Mouse (Mus musculus) lung, adult 2 months (tissue): ENCODE data around the gene Magoh. TPM values are rescaled to one million over a fixed set of nuclear protein-coding genes. Genes with fewer than 3 reads are reported as not detected.

Experiments used
- DNase-seq: peaks from one replicate; pipeline ENCODE4 v3.0.0; 2022
- H3K4me1 ChIP-seq: fragments of 200-500 bp; 2 replicates; pipeline ENCODE4 v1.6.1; 2011; ENCODE audit warnings: low read length; ENCODE audit not compliant: control insufficient read depth, insufficient read depth
- H3K4me3 ChIP-seq: fragments of 200-500 bp; replicated peaks from 2 replicates; pipeline ENCODE3; 2011; ENCODE audit warnings: low read depth, mild to moderate bottlenecking, control low read depth, low read length; ENCODE audit errors: extremely low read depth
- CTCF ChIP-seq: fragments of 200-500 bp; IDR thresholded peaks from 2 replicates; pipeline ENCODE4 v1.5.1; 2011; ENCODE audit warnings: mild to moderate bottlenecking, low read length, control low read depth; ENCODE audit not compliant: insufficient read depth
- POLR2A ChIP-seq: fragments of 200-500 bp; IDR thresholded peaks from 2 replicates; pipeline ENCODE4 v1.6.1; 2011; ENCODE audit warnings: low read depth, mild to moderate bottlenecking, control low read depth, low read length, borderline replicate concordance; ENCODE audit errors: extremely low read depth
- WGBS: fragments of 180-500 bp; shearing (Covaris S2); methylation state at CpG from one replicate; pipeline ENCODE4 v1.1.7; 2018; 5-methylcytosine and 5-hydroxymethylcytosine counted together
- polyA plus RNA-seq: library from polyadenylated mRNA; depleted of rRNA; stranded (reverse); fragments of >200 nt; gene quantifications from 2 replicates; pipeline ENCODE4 v1.2.3, GENCODE M21; 2012

Gene Magoh
- polyA plus RNA-seq, 1 experiment, result 39.3 TPM

DNA sequence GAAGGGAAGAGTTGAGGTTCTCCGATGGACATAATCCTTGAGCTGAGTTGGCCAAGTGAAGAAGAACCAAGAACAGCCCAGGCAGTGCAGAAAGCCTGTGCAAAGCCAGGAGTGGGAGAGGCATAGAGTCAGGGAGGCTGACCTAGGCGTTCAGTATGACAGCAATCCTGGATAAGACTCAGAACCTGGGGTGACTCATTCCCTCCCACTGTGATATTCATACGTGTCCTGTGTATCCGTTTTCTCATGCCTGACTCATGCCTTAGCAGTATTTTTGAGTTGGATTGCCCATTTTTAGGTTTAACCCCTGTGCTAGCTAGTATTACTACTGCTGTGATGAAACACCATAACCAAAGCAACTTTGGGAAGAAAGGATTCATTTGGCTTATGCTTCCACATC is 14.7 kb upstream of the Magoh start:
- Histone ChIP-seq H3K4me1 (no peaks in the 10 kb centered on the region), H3K4me3 (no peak overlapping the region)
- TF ChIP-seq CTCF, result no peak
- no peak for TF ChIP-seq POLR2A
- DNase-seq, result no peak
- 75% methylated on average over 4 of the region's 4 CpGs for WGBS

- peaks cover 6% of the 10 kb centered on the region for H3K4me1 ChIP-seq
- H3K4me3 ChIP-seq, result no peak overlapping the region
- no peak for DNase-seq
- 95% methylated on average over 1 of the region's 1 CpGs for WGBS
- TF ChIP-seq POLR2A (no peak), CTCF (no peak)
Observed at GRCm38 (mm10) chr4:107881631-107882030, 2.1 kb downstream of the Magoh start.

- WGBS, result 81% methylated on average over 7 of the region's 7 CpGs
- Histone ChIP-seq H3K4me1 (peaks cover 3% of the 10 kb centered on the region), H3K4me3 (no peak overlapping the region)
- DNase-seq, result no peak
- TF ChIP-seq POLR2A (no peak), CTCF (no peak)
Observed at GRCm38 (mm10) chr4:107886371-107886770, 6.8 kb downstream of the Magoh start.

- DNase-seq, result no peak
- under 1% methylated on average over 12 of the region's 12 CpGs for WGBS
- H3K4me3 ChIP-seq, result peak overlapping the region; percentile 85
- TF ChIP-seq CTCF, result no peak
- TF ChIP-seq POLR2A, result no peak
- peaks cover 3% of the 10 kb centered on the region for H3K4me1 ChIP-seq
Observed at GRCm38 (mm10) chr4:107889385-107889730, 9.8 kb downstream of the Magoh start.

- DNase-seq, result peak; percentile 90
- TF ChIP-seq POLR2A (peak; percentile 83), CTCF (no peak)
- peaks cover 3% of the 10 kb centered on the region for H3K4me1 ChIP-seq
- peak within 1 kb of the TSS; percentile 85 for H3K4me3 ChIP-seq
- WGBS, result under 1% methylated on average over 48 of the region's 48 CpGs
Observed at GRCm38 (mm10) chr4:107889731-107890432, 10.3 kb downstream of the Magoh start, which contains the start of gene 0610037L13Rik. TSS of gene 0610037L13Rik (plus strand) at chr4:107889813.

DNA sequence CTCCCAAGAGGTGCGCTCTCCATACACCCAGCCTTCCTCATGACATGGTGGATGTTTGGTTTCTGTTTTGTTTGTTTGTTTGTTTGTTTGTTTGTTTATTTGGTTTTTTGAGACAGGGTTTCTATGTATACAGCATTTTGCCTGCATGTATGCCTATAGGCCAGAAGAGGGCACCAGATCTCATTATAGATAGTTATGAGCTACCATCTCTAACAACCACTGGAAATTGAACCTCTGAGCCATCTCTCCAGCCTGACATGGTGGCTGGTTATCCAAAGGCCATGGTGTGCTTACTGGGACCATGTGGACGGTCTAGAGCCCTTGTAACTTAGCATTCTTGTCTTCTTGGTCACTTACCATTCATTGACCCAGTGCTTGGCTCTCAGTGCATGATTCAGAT is 13.1 kb downstream of the Magoh start:
- no peak for DNase-seq
- TF ChIP-seq POLR2A, result no peak
- 0 out of 2 replicates have a peak, but pooled peaks have one; percentile 22 for TF ChIP-seq CTCF
- H3K4me3 ChIP-seq, result no peak overlapping the region
- WGBS, result 79% methylated on average over 2 of the region's 2 CpGs
- peaks cover 3% of the 10 kb centered on the region for H3K4me1 ChIP-seq

GRCm38 (mm10) chr4:107899211-107899927 is 19.8 kb downstream of the Magoh start:
- no peak for DNase-seq
- no peak for TF ChIP-seq CTCF
- no peak for TF ChIP-seq POLR2A
- Histone ChIP-seq H3K4me3 (no peak overlapping the region), H3K4me1 (no peaks in the 10 kb centered on the region)
- WGBS, result 80% methylated on average over 5 of the region's 5 CpGs

GRCm38 (mm10) chr4:107900206-107900605 is 20.7 kb downstream of the Magoh start:
- H3K4me1 ChIP-seq, result no peaks in the 10 kb centered on the region
- H3K4me3 ChIP-seq, result no peak overlapping the region
- 88% methylated on average over 3 of the region's 3 CpGs for WGBS
- DNase-seq, result no peak
- no peak for TF ChIP-seq POLR2A
- no peak for TF ChIP-seq CTCF

GRCm38 (mm10) chr4:107904252-107904651 is 24.7 kb downstream of the Magoh start:
- WGBS, result 84% methylated on average over 10 of the region's 10 CpGs
- DNase-seq, result no peak
- Histone ChIP-seq H3K4me3 (no peak overlapping the region), H3K4me1 (no peaks in the 10 kb centered on the region)
- no peak for TF ChIP-seq POLR2A
- TF ChIP-seq CTCF, result no peak

DNA sequence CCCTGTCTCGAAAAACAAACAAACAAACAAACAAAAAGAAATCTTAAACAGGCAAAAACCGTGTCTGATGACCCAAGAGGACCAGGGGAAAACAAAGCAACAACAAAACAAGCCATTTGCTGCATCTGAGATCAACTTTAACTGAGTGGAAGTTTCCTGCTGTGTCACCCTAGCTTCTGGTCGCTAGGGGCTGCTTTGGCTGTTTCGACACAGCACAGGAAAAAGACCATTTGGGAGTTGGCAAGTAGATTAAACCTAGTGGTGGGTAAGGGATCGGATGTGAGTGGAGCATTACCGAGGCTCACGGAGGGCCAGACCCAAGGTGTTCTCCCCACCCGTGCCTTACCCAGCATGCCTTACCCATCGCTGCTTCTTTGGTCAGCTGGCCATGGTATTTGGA is 27.0 kb downstream of the Magoh start:
- no peaks in the 10 kb centered on the region for H3K4me1 ChIP-seq
- TF ChIP-seq CTCF, result no peak
- no peak for TF ChIP-seq POLR2A
- DNase-seq, result no peak
- no peak overlapping the region for H3K4me3 ChIP-seq
- 89% methylated on average over 9 of the region's 9 CpGs for WGBS
